Comparison of ENCODE assay signal across 23 mouse cellular contexts in genomic region chr10:62093903-62094302, GRCm38 (mm10). TPM values are rescaled to one million over a fixed set of nuclear protein-coding genes. Genes with fewer than 3 reads are reported as not detected.
"Had no signal": no experiment of that assay in that cellular context is flagged by ENCODE, and none has a peak within 500 bp of the region (broad histone marks: within the 10 kb centered on the region; RNA-seq: fewer than 3 reads in every experiment).

No protein-coding gene starts in this region.

- H3K36me3 ChIP-seq: midbrain, embryonic 10.5 days; neural tube, embryonic 13.5 days; neural tube, embryonic 15.5 days had no signal

- H3K4me1 ChIP-seq: midbrain, embryonic 10.5 days; neural tube, embryonic 15.5 days had no signal

- ATAC-seq: midbrain, embryonic 16.5 days had no signal

- DNase-seq: lung, adult 18-20 months; lung, embryonic 14.5 days; lung, postnatal 10 days; lung, postnatal 4 days; midbrain, embryonic 14.5 days; retina, postnatal 1 day; right cerebral cortex, adult 18-20 months; right cerebral cortex, postnatal 25 days; right cerebral cortex, postnatal 4 days; spleen, adult 18-20 months; thymus, adult 18-20 months; thymus, postnatal 14 days; thymus, postnatal 36 days had no signal

- H3K4me3 ChIP-seq: midbrain, embryonic 10.5 days; myocyte; neural tube, embryonic 13.5 days; neural tube, embryonic 15.5 days had no signal

- H3K9ac ChIP-seq: liver, embryonic 14.5 days; lung, embryonic 14.5 days; neural tube, embryonic 13.5 days; neural tube, embryonic 15.5 days had no signal

- H3K9me3 ChIP-seq: midbrain, embryonic 10.5 days; neural tube, embryonic 13.5 days; neural tube, embryonic 15.5 days had no signal

- H3K27me3 ChIP-seq: neural tube, embryonic 13.5 days; neural tube, embryonic 15.5 days had no signal

- H3K27ac ChIP-seq: liver, embryonic 14.5 days; midbrain, embryonic 10.5 days; neural tube, embryonic 13.5 days; neural tube, embryonic 15.5 days had no signal

- H3K4me2 ChIP-seq: lung, embryonic 14.5 days; neural tube, embryonic 13.5 days; neural tube, embryonic 15.5 days had no signal

RNA-seq across cellular contexts. Expression of gene Neurog3, which starts 39.0 kb away (rescaled TPM):
- total RNA-seq: megakaryocyte, adult 5-6 weeks; megakaryocyte-erythroid progenitor cell, adult 5-6 weeks had no signal
- polyA plus RNA-seq: lung, embryonic 14.5 days; lung, embryonic 16.5 days; midbrain, embryonic 14.5 days; midbrain, embryonic 16.5 days; myocyte; thymus, postnatal 0 days had no signal

RNA-seq across cellular contexts. Expression of gene Fam241b, which starts 49.8 kb away (rescaled TPM):
- total RNA-seq: megakaryocyte, adult 5-6 weeks had no signal
